Mouse (Mus musculus): Measurements from ENCODE around the gene Zfp184. TPM values are rescaled to one million over a fixed set of nuclear protein-coding genes. Genes with fewer than 3 reads are reported as not detected.

The Zfp184 gene
- polyA plus RNA-seq, 1 experiment from 2014 or later, result 11.7 TPM

GRCm38 (mm10) chr13:21996101-21996839 is 51.4 kb downstream of the Zfp184 start:
- Histone ChIP-seq H3K4me3 (peak overlapping the region; percentile 7), H3K36me3 (no peaks in the 10 kb centered on the region), H3K4me2 (peak overlapping the region; percentile 45), H3K27me3 (peaks cover 87% of the 10 kb centered on the region), H3K9ac (no peak overlapping the region), H3K9me3 (no peaks in the 10 kb centered on the region), H3K27ac (replicated peaks) (no peak overlapping the region), H3K4me1 (replicated peaks) (0 out of 2 replicates have a peak, but pooled peaks cover 11% of the 10 kb centered on the region)
- WGBS, result 3% methylated on average over 12 of the region's 12 CpGs
- ATAC-seq (ENCODE audit: low FRiP score, low read depth), result no peak

GRCm38 (mm10) chr13:21996840-21997185 is 51.9 kb downstream of the Zfp184 start:
- Histone ChIP-seq H3K4me3 (peak overlapping the region; percentile 7), H3K4me2 (peak overlapping the region; percentile 25), H3K36me3 (no peaks in the 10 kb centered on the region), H3K4me1 (replicated peaks) (0 out of 2 replicates have a peak, but pooled peaks cover 11% of the 10 kb centered on the region), H3K9ac (no peak overlapping the region), H3K27ac (replicated peaks) (no peak overlapping the region), H3K27me3 (peaks cover 87% of the 10 kb centered on the region), H3K9me3 (no peaks in the 10 kb centered on the region)
- WGBS, result 1% methylated on average over 13 of the region's 13 CpGs
- no peak for ATAC-seq (ENCODE audit: low FRiP score, low read depth)

GRCm38 (mm10) chr13:21997201-21997820 is 52.4 kb downstream of the Zfp184 start:
- Histone ChIP-seq H3K9me3 (no peaks in the 10 kb centered on the region), H3K4me2 (peak overlapping the region; percentile 25), H3K27me3 (peaks cover 90% of the 10 kb centered on the region), H3K4me1 (replicated peaks) (0 out of 2 replicates have a peak, but pooled peaks cover 11% of the 10 kb centered on the region), H3K27ac (replicated peaks) (no peak overlapping the region), H3K36me3 (no peaks in the 10 kb centered on the region), H3K4me3 (0 out of 2 replicates have a peak overlapping the region, but pooled peaks have one; percentile 7), H3K9ac (no peak overlapping the region)
- under 1% methylated on average over 21 of the region's 21 CpGs for WGBS
- no peak for ATAC-seq (ENCODE audit: low FRiP score, low read depth)

GRCm38 (mm10) chr13:21997821-21998220 is 52.9 kb downstream of the Zfp184 start:
- Histone ChIP-seq H3K9ac (no peak overlapping the region), H3K4me3 (no peak overlapping the region), H3K27me3 (peaks cover 93% of the 10 kb centered on the region), H3K9me3 (no peaks in the 10 kb centered on the region), H3K4me2 (no peak overlapping the region), H3K27ac (replicated peaks) (no peak overlapping the region), H3K4me1 (replicated peaks) (0 out of 2 replicates have a peak, but pooled peaks cover 11% of the 10 kb centered on the region), H3K36me3 (no peaks in the 10 kb centered on the region)
- 8% methylated on average over 4 of the region's 4 CpGs for WGBS
- no peak for ATAC-seq (ENCODE audit: low FRiP score, low read depth)

- Histone ChIP-seq H3K9ac (no peak overlapping the region), H3K27ac (replicated peaks) (no peak overlapping the region), H3K9me3 (no peaks in the 10 kb centered on the region), H3K27me3 (peaks cover 94% of the 10 kb centered on the region), H3K4me2 (no peak overlapping the region), H3K4me1 (replicated peaks) (0 out of 2 replicates have a peak, but pooled peaks cover 11% of the 10 kb centered on the region), H3K4me3 (no peak overlapping the region), H3K36me3 (no peaks in the 10 kb centered on the region)
- no peak for ATAC-seq (ENCODE audit: low FRiP score, low read depth)
- 25% methylated on average over 3 of the region's 3 CpGs for WGBS
Measured at GRCm38 (mm10) chr13:21998412-21998811, 53.5 kb downstream of the Zfp184 start.

GRCm38 (mm10) chr13:21999147-21999546 is 54.3 kb downstream of the Zfp184 start:
- ATAC-seq (ENCODE audit: low FRiP score, low read depth), result no peak
- H3K9me3 ChIP-seq, result no peaks in the 10 kb centered on the region
- no peak overlapping the region for H3K9ac ChIP-seq
- WGBS, result 33% methylated on average over 4 of the region's 4 CpGs
- H3K4me3 ChIP-seq, result no peak overlapping the region
- no peak overlapping the region for H3K27ac ChIP-seq (replicated peaks)
- no peak overlapping the region for H3K4me2 ChIP-seq
- H3K27me3 ChIP-seq, result peaks cover 94% of the 10 kb centered on the region
- H3K4me1 ChIP-seq (replicated peaks), result 0 out of 2 replicates have a peak, but pooled peaks cover 11% of the 10 kb centered on the region
- H3K36me3 ChIP-seq, result no peaks in the 10 kb centered on the region

GRCm38 (mm10) chr13:22001346-22001745 is 56.5 kb downstream of the Zfp184 start:
- WGBS, result 61% methylated on average over 2 of the region's 2 CpGs
- ATAC-seq (ENCODE audit: low FRiP score, low read depth), result no peak
- Histone ChIP-seq H3K4me2 (no peak overlapping the region), H3K9me3 (no peaks in the 10 kb centered on the region), H3K27ac (replicated peaks) (no peak overlapping the region), H3K4me3 (no peak overlapping the region), H3K4me1 (replicated peaks) (peaks cover 12% of the 10 kb centered on the region), H3K27me3 (peaks cover 94% of the 10 kb centered on the region), H3K9ac (no peak overlapping the region), H3K36me3 (no peaks in the 10 kb centered on the region)

GRCm38 (mm10) chr13:22001823-22002222 is 56.9 kb downstream of the Zfp184 start:
- Histone ChIP-seq H3K4me2 (no peak overlapping the region), H3K4me3 (no peak overlapping the region), H3K27ac (replicated peaks) (no peak overlapping the region), H3K9me3 (no peaks in the 10 kb centered on the region), H3K9ac (no peak overlapping the region), H3K4me1 (replicated peaks) (peaks cover 15% of the 10 kb centered on the region), H3K27me3 (peaks cover 94% of the 10 kb centered on the region), H3K36me3 (no peaks in the 10 kb centered on the region)
- no peak for ATAC-seq (ENCODE audit: low FRiP score, low read depth)
- WGBS, result 38% methylated on average over 5 of the region's 5 CpGs

- peak; percentile 68; the same call in 1 of the 2 replicates for ATAC-seq (ENCODE audit: low FRiP score, low read depth)
- Histone ChIP-seq H3K4me2 (peak overlapping the region; percentile 85), H3K27me3 (peaks cover 96% of the 10 kb centered on the region), H3K36me3 (no peaks in the 10 kb centered on the region), H3K9ac (0 out of 2 replicates have a peak overlapping the region, but pooled peaks have one; percentile 6), H3K27ac (replicated peaks) (no peak overlapping the region), H3K4me1 (replicated peaks) (peaks cover 16% of the 10 kb centered on the region), H3K9me3 (no peaks in the 10 kb centered on the region), H3K4me3 (peak overlapping the region; percentile 45)
- WGBS, result under 1% methylated on average over 45 of the region's 45 CpGs
Measured at GRCm38 (mm10) chr13:22005605-22006333, 60.9 kb downstream of the Zfp184 start.

- Histone ChIP-seq H3K9me3 (no peaks in the 10 kb centered on the region), H3K36me3 (no peaks in the 10 kb centered on the region), H3K9ac (0 out of 2 replicates have a peak overlapping the region, but pooled peaks have one; percentile 6), H3K4me2 (peak overlapping the region; percentile 85), H3K27ac (replicated peaks) (no peak overlapping the region), H3K27me3 (peaks cover 93% of the 10 kb centered on the region), H3K4me1 (replicated peaks) (peaks cover 16% of the 10 kb centered on the region), H3K4me3 (peak overlapping the region; percentile 45)
- WGBS, result under 1% methylated on average over 38 of the region's 38 CpGs
- ATAC-seq (ENCODE audit: low FRiP score, low read depth), result peak; percentile 72; the same call in 1 of the 2 replicates
Measured at GRCm38 (mm10) chr13:22006334-22007120, 61.6 kb downstream of the Zfp184 start.

GRCm38 (mm10) chr13:22007121-22007510 is 62.2 kb downstream of the Zfp184 start:
- no peak overlapping the region for H3K9ac ChIP-seq
- WGBS, result 3% methylated on average over 18 of the region's 18 CpGs

More at GRCm38 (mm10) chr13:22007121-22007510, 62.2 kb downstream of the Zfp184 start:
- Histone ChIP-seq H3K4me2 (peak overlapping the region; percentile 85), H3K27me3 (peaks cover 92% of the 10 kb centered on the region), H3K27ac (replicated peaks) (no peak overlapping the region), H3K9me3 (no peaks in the 10 kb centered on the region), H3K36me3 (no peaks in the 10 kb centered on the region), H3K4me1 (replicated peaks) (peaks cover 16% of the 10 kb centered on the region), H3K4me3 (peak overlapping the region; percentile 45)
- peak; percentile 17; the same call in 1 of the 2 replicates for ATAC-seq (ENCODE audit: low FRiP score, low read depth)
